Mouse (Mus musculus) spleen, adult 12 weeks (tissue): ENCODE results near the gene Wdr63.

Experiments used
- DNase-seq: peaks from one replicate; pipeline ENCODE4 v3.0.0; 2022; ENCODE audit warnings: low spot score

Gene Wdr63

GRCm38 (mm10) chr3:146053082-146053814, 54.7 kb downstream of the Wdr63 start:
- no peak for DNase-seq

- no peak for DNase-seq
These were observed 56.5 kb downstream of the Wdr63 start for GRCm38 (mm10) chr3:146051277-146052007.

DNA sequence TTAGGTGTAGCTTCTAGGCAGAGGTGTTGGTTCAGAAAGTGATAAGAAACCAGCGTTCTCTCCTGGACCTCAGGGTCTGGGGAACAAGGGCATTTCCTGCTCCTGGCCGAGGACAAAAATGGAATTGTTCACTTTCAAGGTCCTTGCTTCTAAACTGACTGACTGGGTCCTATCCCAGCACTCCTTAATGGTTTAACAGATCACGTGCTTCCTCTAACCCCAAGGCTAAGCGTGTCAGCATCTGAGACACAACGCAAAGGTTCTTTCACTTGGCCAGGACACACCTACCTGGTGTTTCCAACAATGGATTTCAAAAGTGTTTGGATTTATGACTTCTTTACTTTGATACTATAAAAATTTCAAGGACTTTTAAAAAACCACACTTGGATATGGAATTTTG, 58.0 kb downstream of the Wdr63 start:
- DNase-seq: no peak

DNA sequence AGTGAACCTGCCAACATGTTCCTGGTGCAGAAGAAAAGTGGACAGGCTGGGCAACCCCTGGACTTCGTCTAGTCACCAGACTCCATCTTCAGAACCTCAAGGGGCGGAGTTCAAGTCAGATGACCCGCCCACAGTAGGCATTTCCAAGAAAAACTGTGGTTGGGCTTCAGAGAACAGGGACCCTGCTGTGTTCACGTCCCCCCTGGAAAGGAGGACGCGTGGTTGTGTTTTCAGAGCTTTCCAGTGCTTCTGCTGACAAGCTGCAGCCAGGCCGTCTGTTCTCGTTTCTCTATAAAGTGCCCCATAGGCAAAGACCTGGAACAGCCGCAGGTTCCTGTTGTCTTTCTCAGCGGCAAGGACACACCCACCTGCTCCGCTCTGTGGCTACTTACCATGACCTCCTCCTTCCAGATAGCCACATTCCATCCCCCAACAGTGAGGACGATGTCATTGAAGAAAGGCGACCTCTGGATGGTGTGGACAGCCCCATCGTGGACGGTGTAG, 60.2 kb downstream of the Wdr63 start:
- peak; percentile 21 for DNase-seq

GRCm38 (mm10) chr3:146046076-146046475, 61.9 kb downstream of the Wdr63 start:
- DNase-seq: no peak

DNA sequence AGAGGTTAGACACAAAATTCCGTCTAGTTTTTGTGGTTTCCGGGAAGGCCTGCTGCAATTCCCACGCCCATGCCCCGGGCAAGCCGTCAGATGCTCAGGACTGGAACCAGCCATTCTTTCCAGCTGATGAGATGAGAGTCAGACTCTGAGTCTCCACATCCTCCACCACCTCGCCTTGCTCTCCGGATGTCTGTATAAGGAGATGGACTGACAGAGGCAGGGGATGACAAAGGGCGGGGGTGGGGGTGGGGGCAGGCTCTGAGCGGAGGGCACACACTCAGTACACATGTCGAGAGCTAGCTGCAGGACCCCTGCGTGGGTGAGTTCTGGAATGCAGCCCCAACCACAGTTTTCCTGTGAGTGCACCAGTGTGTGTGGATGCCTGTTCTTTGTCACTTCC, 63.0 kb downstream of the Wdr63 start:
- DNase-seq: no peak

DNA sequence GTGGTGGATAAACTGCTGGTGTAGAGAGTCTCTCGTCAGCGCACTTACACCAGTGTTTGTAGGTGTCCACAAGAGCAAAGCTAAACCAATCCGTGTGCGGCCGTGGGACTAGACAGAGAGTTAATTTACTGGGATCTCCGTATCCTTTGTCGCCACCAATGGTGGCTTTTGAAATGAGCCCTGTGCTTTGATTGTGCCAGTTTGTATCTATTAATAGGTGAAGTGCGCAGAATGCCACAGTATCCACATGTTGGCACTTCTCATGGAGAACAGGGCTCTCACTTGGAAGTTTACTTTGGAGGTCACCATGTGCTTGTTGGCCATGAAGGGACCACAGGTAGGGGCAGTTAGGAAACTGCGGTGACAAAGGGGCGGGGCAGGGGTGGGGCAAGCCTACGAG, 66.5 kb downstream of the Wdr63 start:
- DNase-seq: no peak

DNA sequence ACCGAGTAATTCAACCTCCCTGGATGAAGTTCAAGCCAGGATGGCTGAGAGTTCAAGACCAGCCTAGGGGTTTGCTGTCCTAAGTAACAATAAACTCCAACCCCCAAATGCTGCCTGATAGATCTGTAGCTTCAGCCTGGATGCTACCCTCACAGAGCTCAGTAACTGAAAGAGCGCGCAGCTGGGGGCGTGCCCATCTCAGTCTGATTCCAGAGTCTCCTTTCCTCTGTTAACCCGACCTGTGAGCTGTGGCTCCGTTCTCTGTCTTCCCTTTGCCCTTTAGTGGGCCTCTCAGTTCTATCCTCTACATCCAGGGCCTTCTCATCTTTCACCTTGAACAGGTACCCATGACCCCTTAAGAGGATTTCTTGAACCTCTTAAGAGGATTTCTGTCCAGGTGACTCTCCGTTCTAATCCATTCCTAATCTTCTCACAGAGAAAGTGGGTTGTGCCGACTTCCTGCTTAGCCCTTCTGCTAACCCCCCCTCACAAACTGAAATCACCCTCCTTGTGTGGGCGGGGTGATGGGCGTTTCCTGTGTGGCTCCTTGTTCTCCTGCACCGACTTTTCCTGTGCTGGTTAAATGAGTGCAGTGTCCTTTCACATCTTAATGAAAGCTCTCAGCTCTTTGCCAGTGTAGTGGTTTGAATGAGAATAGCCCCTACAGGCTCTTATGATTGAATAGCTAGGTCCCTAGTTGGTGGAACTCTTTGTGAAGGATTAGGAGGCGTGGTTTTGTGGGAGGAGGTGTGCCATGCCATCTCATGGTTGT, 68.6 kb downstream of the Wdr63 start:
- DNase-seq: no peak

- no peak for DNase-seq
These were observed 70.0 kb downstream of the Wdr63 start for GRCm38 (mm10) chr3:146037906-146038305.

DNA sequence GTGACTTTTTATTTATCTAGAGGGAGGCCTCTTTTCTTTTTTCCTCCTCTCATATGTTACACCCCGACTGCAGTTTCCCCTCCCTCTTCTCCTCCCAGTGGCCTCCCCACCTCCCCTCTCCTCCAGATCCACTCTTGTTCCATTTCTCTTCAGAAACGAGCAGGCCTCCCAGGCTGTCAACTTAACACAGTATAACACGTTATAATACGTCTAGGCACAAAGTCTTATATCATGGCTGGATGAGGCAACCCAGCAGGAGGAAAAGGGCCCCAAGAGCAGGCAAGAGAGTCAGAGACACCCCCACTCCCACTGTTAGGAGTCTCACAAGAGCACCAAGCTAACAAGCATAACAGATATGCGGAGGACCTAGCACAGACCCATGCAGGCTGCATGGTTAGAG, 75.0 kb downstream of the Wdr63 start:
- DNase-seq: no peak

- no peak for DNase-seq
These were observed 77.6 kb downstream of the Wdr63 start for GRCm38 (mm10) chr3:146030255-146030836.

DNA sequence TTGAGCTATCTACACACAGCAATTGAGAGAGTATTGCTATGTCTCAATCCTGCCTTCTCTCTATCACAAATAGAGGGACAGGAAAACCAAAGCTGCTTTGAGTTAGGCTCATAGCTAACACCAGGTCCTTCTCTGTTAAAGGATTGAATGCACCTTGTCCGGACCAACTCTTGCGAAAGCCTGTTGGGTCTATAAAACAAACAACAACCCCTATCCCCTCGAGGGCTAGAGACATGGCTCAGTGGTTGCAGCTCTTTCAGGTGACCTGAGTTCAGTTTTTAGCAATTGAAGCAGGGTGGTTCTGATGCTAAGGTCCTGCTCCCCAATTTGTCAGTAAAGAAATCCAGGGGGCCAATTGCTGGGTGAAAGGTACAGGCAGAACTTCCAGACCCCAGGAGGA, 78.7 kb downstream of the Wdr63 start:
- DNase-seq: no peak

DNA sequence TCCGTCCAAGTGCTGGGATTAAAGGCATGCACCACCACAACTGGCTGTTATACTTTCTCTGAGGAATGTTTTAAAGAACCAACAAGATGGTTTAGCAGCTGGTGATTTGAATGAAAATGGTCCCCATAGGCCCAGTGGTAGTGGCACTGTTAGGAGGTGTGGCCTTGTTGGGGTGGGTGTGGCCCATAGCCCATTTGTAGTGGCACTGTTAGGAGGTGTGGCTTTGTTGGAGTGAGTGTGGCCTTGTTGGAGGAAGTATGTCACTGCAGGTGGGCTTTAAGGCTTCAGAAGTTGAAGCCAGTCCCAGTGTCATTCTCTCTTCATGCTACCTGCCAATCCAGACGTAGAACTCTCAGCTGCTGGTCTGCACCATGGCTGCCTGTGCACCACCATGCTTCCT, 79.5 kb downstream of the Wdr63 start:
- DNase-seq: no peak

DNA sequence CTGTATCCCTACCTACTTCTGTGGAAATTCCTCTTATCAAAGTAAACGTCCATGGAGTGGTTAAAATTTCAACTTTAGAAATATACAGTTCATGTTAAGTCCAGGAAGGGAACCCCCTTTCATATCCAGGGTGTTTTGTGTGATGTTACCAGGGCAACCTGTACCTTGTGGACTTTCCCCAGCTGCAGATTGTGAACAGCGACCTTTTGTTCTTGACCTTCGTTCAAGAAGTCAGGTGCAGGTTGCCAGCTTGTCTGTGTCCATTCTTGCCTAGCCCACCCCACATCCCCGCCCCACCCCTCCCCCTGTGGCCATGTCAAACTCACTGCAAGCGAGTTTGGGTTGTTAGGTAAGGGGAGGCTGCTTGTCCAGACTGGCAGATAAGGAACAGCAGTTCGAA, 80.8 kb downstream of the Wdr63 start:
- no peak for DNase-seq

GRCm38 (mm10) chr3:146025499-146025898, 82.4 kb downstream of the Wdr63 start:
- DNase-seq: no peak

- no peak for DNase-seq
These were observed 83.2 kb downstream of the Wdr63 start for GRCm38 (mm10) chr3:146024746-146025145.

DNA sequence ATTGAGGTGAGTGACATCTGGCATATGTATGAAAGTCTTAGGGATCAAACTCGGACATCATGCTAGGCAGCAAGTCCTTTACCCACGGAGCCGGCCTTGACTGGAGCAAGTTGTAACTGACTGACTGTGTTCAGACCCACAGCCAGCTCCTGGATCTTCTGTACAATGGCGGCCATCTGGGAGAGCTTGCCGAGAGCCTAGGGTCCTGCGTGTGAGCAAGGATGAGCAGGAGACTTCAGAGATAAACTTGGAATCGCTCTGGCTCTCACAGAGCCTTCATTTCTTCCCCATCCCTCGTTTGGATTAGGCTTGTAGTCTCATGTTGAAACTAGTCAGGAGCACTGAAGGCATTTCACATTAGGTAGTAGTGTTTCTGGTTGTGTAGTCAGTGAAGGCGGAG, 85.7 kb downstream of the Wdr63 start:
- no peak for DNase-seq

DNA sequence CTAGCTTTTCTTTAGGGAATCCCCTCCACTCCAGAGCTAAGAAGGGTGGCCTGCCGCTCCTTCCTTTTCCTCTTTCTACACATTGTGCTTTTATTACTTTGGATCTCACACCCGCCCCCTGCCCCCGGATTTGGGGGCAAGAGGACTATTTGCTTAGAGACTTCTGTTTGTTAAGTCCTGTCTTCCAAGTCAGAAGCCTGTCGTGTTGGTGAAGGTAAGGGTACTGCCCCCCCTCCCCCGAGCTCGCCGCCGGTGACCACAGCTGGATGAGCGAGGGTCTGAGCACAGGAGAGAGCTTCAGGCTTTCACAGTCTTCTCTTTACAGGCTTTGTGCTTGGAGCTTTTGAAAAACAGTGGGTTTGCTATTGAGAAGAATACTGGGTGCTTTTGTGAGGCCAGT, 90.4 kb downstream of the Wdr63 start:
- DNase-seq: no peak

DNA sequence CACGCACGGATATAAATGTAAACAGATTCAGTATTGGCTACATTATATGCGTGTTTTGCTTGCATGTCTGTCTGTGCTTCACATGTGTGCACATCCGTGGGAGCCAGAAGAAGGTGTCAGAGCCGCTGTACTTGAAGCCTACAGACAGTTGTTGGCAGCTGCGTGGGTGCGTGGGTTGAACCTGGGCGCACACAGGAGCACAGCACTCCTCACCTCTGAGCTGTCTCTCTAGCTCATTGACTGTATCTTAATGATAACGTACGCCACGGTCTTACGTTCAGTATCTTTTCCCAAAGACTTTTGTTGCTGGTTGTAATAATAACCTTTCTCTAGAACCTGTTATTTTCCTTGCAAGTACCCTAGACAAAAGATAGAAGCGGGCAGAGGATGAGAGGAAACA, 91.0 kb downstream of the Wdr63 start:
- DNase-seq: no peak

DNA sequence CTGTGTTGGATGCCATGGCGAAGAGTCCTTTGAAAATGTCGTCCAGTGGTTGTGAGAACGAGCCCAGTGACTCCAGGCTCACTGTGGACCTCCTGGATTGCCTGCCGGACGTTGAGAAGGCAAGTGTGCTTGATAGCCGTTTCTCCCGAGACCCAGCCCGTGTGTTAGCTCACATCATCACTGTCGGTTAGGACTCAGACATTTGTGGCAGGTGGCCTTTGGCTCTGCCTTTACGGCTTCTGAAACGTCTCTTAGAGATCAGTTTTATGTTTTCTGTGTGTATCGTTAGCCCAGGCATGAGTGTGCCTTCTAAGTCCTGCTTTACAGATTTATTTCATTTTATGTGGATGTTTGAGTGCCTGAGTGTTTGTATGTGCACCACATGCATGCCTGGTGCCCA, 93.6 kb downstream of the Wdr63 start:
- DNase-seq: no peak

DNA sequence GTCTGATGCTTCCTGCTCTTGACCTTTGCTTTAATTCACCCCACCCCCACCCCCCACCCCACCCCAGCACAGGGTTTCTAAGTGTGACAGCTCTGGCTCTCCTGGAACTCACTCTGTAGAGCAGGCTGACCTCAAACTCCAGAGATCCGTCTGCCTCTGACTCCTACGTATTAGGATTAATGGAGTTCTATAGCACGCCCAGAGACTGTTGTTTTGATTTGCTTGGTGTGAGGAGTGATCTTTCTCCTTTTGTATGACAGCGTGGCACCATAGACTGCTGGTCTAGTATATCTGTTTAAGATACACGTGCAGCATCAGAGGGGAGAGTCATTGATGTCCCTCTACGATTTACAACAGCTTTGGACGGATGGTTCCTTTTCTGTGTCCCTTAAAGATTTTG, 94.4 kb downstream of the Wdr63 start:
- no peak for DNase-seq

DNA sequence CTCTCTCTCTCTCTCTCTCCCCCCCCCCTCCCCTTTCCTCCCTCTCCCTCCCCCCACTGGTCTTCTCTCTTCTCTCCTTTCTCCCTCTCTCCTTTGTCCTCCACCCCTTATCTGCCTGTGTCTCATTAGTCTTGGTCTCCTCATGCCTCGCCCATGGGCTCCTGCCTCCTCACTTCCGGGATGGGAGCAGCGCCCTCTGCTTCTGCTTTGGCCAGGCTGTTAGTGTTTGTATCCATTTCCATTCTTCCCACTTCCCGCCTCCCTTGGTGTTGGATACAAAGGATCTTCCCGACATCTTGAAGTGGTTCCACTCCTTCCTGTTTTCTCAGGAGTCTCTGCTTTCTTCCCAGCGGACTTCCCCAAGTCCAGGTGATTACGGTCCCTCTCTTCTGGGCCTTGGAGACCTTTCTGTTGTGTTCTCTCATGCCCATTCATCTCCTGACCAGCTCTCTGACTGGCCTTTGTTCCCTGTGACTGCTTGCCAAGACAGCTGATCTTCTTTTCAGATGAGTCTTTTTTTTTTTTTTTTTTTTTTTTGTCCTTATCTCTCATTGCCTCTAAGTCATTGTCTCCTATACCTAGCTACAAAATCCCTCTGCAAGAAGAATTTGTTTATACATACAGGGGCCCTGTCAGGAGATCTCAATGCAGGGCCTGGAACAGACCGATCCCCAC, 96.2 kb downstream of the Wdr63 start:
- no peak for DNase-seq
